Mouse (Mus musculus): Measurements from ENCODE around the gene Tlk2.
A peak's percentile ranks its signal among the peaks of the same experiment; 100 is the strongest.

The Tlk2 gene

GRCm38 (mm10) chr11:105164516-105165510 is 13.8 kb upstream of the Tlk2 start:
- no peak for DNase-seq (ENCODE audit: low spot score)

- no peak for DNase-seq (ENCODE audit: low spot score)
Measured at GRCm38 (mm10) chr11:105166780-105167179, 11.8 kb upstream of the Tlk2 start.

- no peak for DNase-seq (ENCODE audit: low spot score)
Measured at GRCm38 (mm10) chr11:105179523-105179922, 916 bp downstream of the Tlk2 start.

GRCm38 (mm10) chr11:105180471-105181091 is 2.0 kb downstream of the Tlk2 start:
- DNase-seq (ENCODE audit: low spot score), result peak; percentile 27

- peak; percentile 89 for DNase-seq (ENCODE audit: low spot score)
Measured at GRCm38 (mm10) chr11:105181126-105181637, 2.6 kb downstream of the Tlk2 start.

GRCm38 (mm10) chr11:105181689-105182460 is 3.3 kb downstream of the Tlk2 start:
- peak; percentile 46 for DNase-seq (ENCODE audit: low spot score)

- no peak for DNase-seq (ENCODE audit: low spot score)
Measured at GRCm38 (mm10) chr11:105182461-105182855, 3.9 kb downstream of the Tlk2 start.

- DNase-seq (ENCODE audit: low spot score), result no peak
Measured at GRCm38 (mm10) chr11:105184678-105185077, 6.1 kb downstream of the Tlk2 start.

- DNase-seq (ENCODE audit: low spot score), result no peak
Measured at GRCm38 (mm10) chr11:105192186-105192585, 13.6 kb downstream of the Tlk2 start.

GRCm38 (mm10) chr11:105196893-105197662 is 18.5 kb downstream of the Tlk2 start:
- no peak for DNase-seq (ENCODE audit: low spot score)

GRCm38 (mm10) chr11:105202403-105202802 is 23.8 kb downstream of the Tlk2 start:
- no peak for DNase-seq (ENCODE audit: low spot score)

- no peak for DNase-seq (ENCODE audit: low spot score)
Measured at GRCm38 (mm10) chr11:105210007-105210406, 31.4 kb downstream of the Tlk2 start.

- DNase-seq (ENCODE audit: low spot score), result no peak
Measured at GRCm38 (mm10) chr11:105214257-105214656, 35.6 kb downstream of the Tlk2 start.

- DNase-seq (ENCODE audit: low spot score), result no peak
Measured at GRCm38 (mm10) chr11:105217771-105218170, 39.2 kb downstream of the Tlk2 start.

GRCm38 (mm10) chr11:105234501-105234900 is 55.9 kb downstream of the Tlk2 start:
- DNase-seq (ENCODE audit: low spot score), result no peak

- no peak for DNase-seq (ENCODE audit: low spot score)
Measured at GRCm38 (mm10) chr11:105240991-105241390, 62.4 kb downstream of the Tlk2 start.

- DNase-seq (ENCODE audit: low spot score), result no peak
Measured at GRCm38 (mm10) chr11:105246369-105246768, 67.8 kb downstream of the Tlk2 start.

GRCm38 (mm10) chr11:105246785-105247184 is 68.2 kb downstream of the Tlk2 start:
- no peak for DNase-seq (ENCODE audit: low spot score)

- no peak for DNase-seq (ENCODE audit: low spot score)
Measured at GRCm38 (mm10) chr11:105247321-105247720, 68.7 kb downstream of the Tlk2 start.

- DNase-seq (ENCODE audit: low spot score), result no peak
Measured at GRCm38 (mm10) chr11:105259733-105260132, 81.1 kb downstream of the Tlk2 start.

GRCm38 (mm10) chr11:105261116-105261515 is 82.5 kb downstream of the Tlk2 start:
- DNase-seq (ENCODE audit: low spot score), result no peak

Data from ovary, postnatal 14 days (tissue).